Mouse (Mus musculus): ENCODE measurements around the gene Snrpe.

GRCm38 (mm10) chr1:133638517-133638916 is 28.4 kb upstream of the Snrpe start:
- TF ChIP-seq MAX (IDR thresholded peaks at IDR 0.05), result no peak
- TF ChIP-seq CTCF (IDR thresholded peaks at IDR 0.05; ENCODE audit: control insufficient read depth, insufficient read depth, insufficient read length), result no peak
- TF ChIP-seq USF1 (IDR thresholded peaks at IDR 0.05; ENCODE audit: low read depth), result no peak
- no peak for TF ChIP-seq MYOD1 (IDR thresholded peaks at IDR 0.05; ENCODE audit: control insufficient read depth, insufficient read length, low read depth)
- no peak for TF ChIP-seq CEBPB (IDR thresholded peaks at IDR 0.05; ENCODE audit: low read depth)
